ENCODE assay signal across 29 mouse cellular contexts in the genomic region with DNA sequence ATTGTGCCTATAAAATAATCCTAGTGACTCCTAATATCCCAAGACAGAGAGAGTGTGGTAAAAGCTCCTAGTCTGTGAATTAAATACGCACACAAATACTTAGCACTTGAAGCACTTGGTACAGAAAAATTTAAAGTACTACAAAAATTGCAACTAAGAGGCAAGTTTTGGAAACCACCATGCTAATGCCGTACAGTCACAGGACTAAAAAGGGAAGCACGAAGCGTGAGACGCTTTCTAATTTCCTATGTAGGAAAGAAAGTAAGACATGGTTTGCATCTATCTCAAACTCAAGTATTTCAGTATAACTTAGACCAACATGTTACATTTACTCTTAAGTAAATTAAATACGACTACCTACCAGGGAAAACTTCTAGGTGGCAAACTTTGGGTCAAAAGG.
"Had no signal": no experiment of that assay in that cellular context is flagged by ENCODE, and none has a peak within 500 bp of the region (broad histone marks: within the 10 kb centered on the region; RNA-seq: fewer than 3 reads in every experiment).

No protein-coding gene starts in this region.

- H3K4me2 ChIP-seq: limb, embryonic 12.5 days; limb, embryonic 13.5 days; limb, embryonic 15.5 days; liver, embryonic 11.5 days; liver, embryonic 12.5 days; liver, embryonic 13.5 days; liver, embryonic 15.5 days; lung, embryonic 14.5 days; lung, embryonic 15.5 days; midbrain, embryonic 11.5 days; midbrain, embryonic 12.5 days; midbrain, embryonic 13.5 days; midbrain, embryonic 15.5 days had no signal

- H3K27ac ChIP-seq: limb, embryonic 10.5 days; limb, embryonic 12.5 days; limb, embryonic 13.5 days; limb, embryonic 15.5 days; liver, embryonic 12.5 days; liver, embryonic 13.5 days; liver, embryonic 14.5 days; liver, embryonic 15.5 days; lung, embryonic 15.5 days; macrophage; midbrain, embryonic 10.5 days; midbrain, embryonic 12.5 days; midbrain, embryonic 13.5 days; midbrain, embryonic 15.5 days had no signal

- DNase-seq: left cerebral cortex, postnatal 4 days; liver; liver, embryonic 13.5 days; liver, postnatal 0 days; lung, adult 18-20 months; lung, adult 2 months; lung, embryonic 14.5 days; lung, postnatal 10 days; lung, postnatal 14 days; lung, postnatal 36 days; lung, postnatal 4 days; midbrain, embryonic 14.5 days had no signal

- H3K9me3 ChIP-seq: limb, embryonic 10.5 days; limb, embryonic 12.5 days; limb, embryonic 13.5 days; limb, embryonic 15.5 days; liver, embryonic 12.5 days; liver, embryonic 13.5 days; liver, embryonic 15.5 days; lung, embryonic 15.5 days; megakaryocyte, embryonic 14.5 days; midbrain, embryonic 10.5 days; midbrain, embryonic 12.5 days; midbrain, embryonic 13.5 days; midbrain, embryonic 15.5 days had no signal

- H3K4me3 ChIP-seq: limb, embryonic 10.5 days; limb, embryonic 12.5 days; limb, embryonic 13.5 days; limb, embryonic 15.5 days; liver, embryonic 12.5 days; liver, embryonic 13.5 days; liver, embryonic 15.5 days; lung, embryonic 15.5 days; megakaryocyte, embryonic 14.5 days; midbrain, embryonic 10.5 days; midbrain, embryonic 12.5 days; midbrain, embryonic 13.5 days; midbrain, embryonic 15.5 days; myocyte had no signal

- H3K9ac ChIP-seq: limb, embryonic 12.5 days; limb, embryonic 13.5 days; limb, embryonic 15.5 days; liver, embryonic 12.5 days; liver, embryonic 13.5 days; liver, embryonic 14.5 days; liver, embryonic 15.5 days; liver, postnatal 0 days; lung, embryonic 14.5 days; lung, embryonic 15.5 days; midbrain, embryonic 12.5 days; midbrain, embryonic 13.5 days; midbrain, embryonic 15.5 days had no signal

- H3K4me1 ChIP-seq: limb, embryonic 12.5 days; limb, embryonic 13.5 days; limb, embryonic 15.5 days; liver, embryonic 12.5 days; liver, embryonic 13.5 days; liver, embryonic 15.5 days; lung, embryonic 15.5 days; megakaryocyte, embryonic 14.5 days; midbrain, embryonic 10.5 days; midbrain, embryonic 12.5 days; midbrain, embryonic 13.5 days; midbrain, embryonic 15.5 days had no signal

- H3K27me3 ChIP-seq: limb, embryonic 12.5 days; limb, embryonic 13.5 days; limb, embryonic 15.5 days; liver, embryonic 12.5 days; liver, embryonic 13.5 days; liver, embryonic 15.5 days; lung, embryonic 15.5 days; megakaryocyte, embryonic 14.5 days; midbrain, embryonic 12.5 days; midbrain, embryonic 13.5 days; midbrain, embryonic 15.5 days had no signal
